Mouse (Mus musculus) c-Kit-negative CD71-positive TER-119-positive erythroid progenitor cells, embryonic 14.5 days (primary cell): Measurements from ENCODE around the gene Cwh43.

ENCODE experiments used
- DNase-seq: peaks from one replicate; pipeline ENCODE4 v3.0.0-alpha.2; 2013; ENCODE audit warnings: low read depth, low spot score

Cwh43 gene

DNA sequence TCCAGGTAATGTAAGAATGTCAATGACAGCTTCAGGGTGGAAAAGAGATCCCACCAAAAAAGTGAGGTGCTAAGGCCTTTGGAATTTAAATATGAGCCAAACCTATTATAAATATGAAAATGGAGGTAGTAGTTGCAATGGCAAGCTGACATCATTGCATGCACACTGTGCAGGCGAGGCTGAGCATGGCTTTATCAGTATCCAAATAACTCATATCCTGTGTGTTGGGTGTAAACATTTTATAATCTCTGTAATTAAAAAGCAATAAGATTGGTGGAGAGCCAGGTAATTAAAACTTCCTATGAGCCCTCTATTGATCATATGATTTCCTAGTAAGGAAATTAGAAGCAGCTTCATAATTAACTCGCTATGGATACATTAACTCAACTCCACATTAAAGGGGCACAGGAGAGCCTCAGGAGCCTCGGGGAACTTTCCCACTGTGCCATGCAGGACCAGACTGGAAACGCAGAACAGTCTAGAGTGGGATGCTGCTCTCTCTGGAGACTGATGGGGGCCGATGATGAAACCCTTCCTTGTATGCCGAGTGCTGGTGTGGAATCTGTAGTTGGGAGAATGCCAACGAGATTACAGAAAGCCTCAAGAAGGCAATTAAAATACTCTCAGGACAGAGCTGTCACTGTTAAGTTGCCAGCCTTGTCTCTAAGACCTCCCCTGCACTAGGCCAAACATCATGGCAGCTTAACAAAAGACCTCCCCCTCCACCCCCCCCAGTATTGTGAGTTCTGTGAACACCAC is 5.9 kb upstream of the Cwh43 start:
- no peak for DNase-seq

DNA sequence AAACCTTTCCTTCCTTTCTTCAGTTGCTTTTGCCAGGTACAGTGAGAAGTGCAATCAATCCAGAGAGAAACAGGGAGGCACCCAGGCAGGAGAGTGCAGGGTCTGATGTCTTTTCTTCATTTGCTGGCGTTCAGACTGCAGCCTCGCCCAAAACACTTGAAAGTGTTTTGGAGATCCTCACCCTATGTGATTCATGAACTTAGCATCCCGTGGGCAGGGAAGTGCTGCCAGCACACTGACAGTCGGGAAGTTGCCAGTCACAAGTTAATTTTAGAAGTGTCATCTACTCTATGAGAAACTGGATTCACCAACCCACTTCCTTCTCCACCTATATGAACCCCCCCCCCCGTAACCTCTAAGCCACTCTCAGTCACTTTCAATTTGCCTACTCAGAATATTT is 4.5 kb upstream of the Cwh43 start:
- no peak for DNase-seq

DNA sequence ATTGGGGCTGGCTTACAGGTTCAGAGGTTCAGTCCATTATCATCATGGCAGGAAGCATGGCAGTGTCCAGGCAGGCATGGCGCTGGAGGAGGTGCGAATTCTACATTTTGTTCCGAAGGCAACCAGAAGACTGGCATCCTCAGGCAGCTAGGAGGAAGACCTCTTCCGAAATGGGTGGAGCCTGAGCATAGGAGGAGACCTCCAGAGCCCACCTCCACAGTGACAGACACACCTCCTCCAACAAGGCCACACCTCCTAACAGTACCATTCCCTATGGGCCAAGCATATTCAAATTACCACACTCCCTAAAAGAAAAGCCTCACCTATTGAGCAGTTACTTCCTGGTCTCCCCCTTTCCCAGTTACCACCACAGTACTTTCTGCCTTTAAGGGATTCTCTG is 3.0 kb upstream of the Cwh43 start:
- no peak for DNase-seq

DNA sequence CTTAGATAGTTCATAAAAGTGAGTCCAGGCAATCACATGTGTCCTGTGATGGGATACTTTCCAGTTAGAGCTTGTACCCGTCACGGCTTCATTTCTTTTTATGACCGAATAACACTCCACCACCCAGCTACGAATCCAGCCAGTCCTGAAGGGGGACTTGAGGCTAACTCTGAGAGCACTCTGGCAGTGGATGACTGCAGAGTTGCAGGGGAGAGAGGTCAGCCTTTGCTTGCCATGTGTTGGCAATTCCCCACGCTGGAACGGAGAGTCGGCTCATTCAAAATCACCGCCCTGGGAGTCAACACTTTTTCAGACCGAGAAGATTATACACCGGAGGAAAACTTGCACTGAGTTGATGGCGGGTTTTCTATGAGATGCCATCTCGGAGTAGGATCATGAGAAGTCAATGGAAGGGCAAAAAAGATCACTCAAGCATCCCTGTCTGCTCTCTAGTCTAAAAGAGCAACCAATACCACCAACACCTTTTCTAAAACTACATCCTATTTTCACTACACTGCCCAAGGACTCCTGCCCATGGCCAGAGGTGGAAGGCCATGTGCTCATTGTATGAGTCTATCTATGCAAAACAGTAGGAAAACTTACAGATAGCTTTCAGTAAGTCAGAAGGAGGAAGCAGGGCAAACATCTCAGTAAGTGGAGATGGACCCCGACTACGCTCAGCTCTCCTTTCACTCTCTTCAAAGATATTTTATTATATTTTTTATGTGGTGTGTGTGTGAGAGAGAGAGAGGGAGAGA is 2.4 kb upstream of the Cwh43 start:
- DNase-seq, result no peak

DNA sequence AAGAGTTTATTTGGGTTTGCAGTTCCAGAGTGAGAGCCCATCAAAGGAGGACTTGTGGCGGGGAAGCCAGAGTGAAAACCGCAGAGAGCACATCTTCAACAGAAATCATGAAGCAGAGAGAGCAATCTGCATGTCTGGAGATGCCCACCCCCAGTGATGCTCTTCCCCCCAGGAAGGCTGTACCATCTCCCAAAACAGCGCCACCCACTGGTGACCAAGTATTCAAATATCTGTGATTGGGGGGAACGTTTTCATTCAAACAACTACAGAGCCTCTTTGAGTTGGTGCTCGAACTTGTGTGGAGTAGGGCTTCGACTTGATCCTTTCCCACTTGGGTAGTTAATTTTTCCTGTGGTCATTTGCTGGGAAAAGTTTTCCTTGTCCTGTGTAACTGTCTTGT is 1.1 kb upstream of the Cwh43 start:
- DNase-seq, result no peak

DNA sequence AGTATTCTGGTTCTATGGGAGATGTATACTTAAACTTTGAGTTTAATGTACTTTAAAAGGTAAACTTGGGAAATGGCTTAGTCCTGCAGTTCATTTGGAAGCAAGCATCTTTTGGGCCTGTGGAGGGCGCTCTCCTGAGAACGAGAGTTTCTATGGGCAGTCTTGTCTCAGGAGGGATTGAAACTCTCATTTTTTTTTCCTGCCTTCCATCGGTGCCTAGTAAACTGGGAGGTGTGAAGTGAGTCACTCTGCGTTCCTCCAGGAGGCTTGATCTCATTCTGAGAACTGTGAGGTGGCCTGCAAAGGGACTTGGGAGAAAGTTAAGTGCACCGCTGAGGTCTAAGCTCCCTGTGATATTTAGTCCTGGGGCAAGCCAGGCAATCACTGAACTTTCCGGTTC is 986 bp downstream of the Cwh43 start:
- no peak for DNase-seq

DNA sequence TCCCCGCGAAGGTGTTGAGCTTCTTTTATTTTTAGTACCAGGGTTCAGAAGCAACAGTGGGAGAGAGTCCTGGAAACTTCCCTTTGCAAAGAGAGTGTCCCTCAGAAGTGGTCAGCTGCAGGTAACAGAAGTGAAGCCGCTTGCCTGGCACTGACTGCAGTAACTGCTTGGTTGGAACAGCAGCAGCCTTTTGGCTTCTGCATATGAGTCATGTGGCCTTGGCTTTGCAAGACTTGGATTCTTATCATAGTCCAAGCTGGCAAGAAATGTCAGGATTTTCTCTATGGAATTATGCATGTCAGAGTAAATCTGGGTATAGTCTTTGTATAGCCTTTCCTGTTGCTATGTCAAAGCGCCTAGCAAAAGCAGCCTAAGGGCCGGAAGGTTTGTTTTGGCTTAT is 4.1 kb downstream of the Cwh43 start:
- DNase-seq, result no peak

DNA sequence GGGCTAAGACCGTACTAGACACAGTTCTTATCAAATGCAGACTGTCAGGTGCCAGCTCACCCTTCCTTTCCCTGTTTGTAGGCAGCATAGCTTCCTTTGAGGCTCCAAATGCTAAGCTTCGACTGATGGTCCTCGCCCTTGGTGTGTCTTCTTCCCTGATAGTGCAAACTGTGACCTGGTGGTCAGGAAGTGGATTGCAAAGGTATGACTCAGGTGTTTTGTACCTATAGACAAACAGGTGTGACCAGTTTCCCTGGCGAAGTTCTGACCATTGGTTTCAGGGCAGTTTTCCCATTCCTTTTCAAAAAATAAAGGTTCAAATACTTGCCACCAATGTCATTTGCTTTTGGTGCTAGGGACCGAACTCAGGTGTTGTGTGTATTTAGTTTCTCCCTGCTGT is 5.9 kb downstream of the Cwh43 start:
- no peak for DNase-seq

DNA sequence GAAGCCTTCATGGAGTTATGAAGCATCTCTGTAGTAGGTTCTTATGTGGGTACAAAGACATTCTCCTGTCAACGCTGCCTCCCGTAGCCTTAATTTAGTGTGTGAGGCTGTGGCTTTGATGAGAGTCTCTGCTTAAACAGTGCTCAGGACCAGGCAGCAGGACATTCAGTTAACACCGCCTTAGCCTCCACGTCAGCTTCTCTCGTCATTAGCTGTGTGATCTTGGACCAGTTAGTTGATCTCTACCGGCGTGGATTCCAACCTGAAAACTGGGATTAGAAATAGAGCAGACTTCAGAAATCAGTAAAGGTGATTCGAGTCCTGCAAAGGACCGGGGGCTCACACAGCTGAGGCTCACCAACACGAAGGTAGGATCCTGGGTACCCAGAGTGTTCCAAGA is 8.3 kb downstream of the Cwh43 start:
- DNase-seq, result no peak

DNA sequence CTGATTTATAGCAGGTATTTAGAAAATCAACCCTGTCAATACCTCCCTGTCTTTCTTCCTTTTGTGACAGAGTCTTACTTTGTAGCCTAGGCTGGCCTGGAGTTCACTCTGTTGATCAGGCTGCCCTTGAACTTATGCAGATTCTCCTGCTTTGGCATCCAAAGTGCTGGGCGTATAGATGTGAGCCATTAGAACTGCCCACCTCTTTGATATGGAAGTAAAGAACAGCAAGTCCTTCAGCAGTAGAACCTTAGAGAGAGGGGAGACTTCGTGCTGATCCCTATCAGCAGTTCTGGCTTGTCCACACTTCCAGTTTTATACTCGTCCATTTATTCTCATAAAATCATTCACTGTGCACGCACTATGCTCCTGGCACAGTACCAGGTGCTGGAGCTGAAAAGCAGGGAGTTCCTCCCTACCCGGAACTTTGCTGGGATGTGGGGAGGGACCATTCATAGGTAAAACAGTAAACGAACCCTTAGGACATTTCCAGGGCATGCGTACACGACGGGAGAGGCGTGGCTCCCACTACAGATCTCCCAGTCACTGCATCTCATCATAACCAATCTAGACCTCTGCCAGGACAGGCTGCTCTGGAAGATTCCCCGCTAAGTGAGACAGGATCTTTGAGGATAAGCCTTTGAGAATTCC is 13.3 kb downstream of the Cwh43 start:
- DNase-seq, result no peak

DNA sequence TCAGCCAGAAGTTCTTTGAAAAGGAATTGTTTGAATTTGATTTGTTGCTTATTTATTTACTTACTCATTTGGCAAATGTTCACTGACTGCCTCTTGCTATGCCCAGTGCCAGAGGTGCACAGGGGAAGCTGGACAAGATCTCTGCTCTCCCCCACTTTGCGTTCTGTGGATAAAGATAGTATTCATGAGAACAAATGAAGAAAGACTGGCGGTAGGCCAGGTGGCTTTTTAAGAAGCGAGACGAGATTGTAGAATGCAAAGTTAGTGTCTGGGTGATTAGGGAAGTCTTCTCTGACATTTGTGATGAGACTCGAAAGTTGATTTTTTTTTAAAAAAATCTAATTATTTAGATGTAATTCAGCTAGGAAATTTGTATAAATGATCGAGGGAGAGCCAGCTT is 20.9 kb downstream of the Cwh43 start:
- no peak for DNase-seq

DNA sequence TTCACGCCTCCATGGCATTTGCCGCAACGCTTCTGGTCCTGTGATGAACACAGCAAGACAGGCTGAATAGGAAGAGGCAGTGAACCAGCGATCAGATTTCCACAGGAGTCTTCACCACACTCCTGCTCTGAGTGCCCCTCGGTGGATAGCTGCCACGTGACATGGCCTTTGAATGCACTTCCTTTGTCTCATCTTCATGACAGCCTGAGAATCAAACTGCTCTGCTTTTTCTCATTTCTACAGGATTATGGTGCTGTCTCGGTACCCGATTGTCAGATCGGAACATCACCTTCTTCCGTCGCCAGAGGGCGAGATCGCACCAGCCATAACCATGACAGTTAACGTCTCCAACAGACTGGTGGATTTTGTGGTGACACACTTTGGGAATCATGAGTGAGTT is 25.7 kb downstream of the Cwh43 start:
- no peak for DNase-seq

DNA sequence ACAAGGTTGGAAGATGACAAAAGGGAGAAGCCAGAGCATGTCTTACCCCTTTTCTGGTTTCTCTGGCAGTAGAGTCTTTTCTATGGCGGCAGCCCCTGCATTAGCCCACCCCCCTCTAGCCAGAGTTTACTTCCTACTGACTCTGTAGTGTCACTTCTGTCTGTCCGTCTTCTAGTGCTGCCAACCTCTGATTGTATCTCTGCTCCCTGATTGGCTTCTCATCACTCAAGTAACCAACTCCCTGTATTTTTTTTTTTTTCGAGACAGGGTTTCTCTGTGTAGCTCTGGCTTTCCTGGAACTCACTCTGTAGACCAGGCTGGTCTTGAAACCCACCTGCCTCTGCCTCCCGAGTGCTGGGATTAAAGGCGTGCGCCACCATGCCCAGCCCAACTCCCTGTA is 26.9 kb downstream of the Cwh43 start:
- no peak for DNase-seq

DNA sequence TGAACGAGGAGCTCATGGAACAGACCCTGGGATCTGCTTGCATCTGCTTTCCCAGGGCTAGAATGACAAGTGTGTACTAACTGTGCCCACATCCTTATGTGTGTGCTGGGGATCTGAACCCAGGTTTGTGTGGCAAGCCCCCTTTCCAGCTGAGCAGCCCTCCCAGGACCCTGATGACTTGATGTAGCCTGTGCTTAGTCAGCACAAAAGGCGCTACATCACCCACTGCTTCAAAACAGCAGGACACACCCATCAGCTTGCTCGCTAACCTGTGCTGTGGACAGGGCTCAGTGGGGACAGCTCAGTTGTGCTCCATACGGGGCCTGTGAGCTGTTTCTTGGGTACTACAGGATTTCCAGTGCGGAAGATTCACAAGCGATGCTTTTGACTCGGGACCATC is 28.9 kb downstream of the Cwh43 start:
- DNase-seq, result no peak

DNA sequence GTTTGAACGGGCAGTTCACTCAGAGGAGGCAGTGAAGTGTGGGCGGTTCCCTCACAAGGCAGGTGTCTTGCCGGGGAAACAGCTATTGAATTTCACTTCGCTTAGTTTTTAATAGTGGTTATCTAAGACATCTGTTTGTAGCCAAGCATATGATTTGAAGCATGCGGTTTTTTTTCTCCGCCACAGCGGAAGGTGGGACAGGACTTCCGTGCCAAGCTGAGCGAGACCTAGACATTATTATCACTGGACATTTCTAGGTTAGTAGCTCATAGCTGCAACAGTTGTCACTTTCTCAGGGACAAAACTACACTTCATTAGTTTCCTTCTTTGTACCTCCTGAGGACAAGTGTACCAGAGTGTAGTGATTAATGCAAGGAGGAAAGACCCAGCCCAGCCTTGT is 36.3 kb downstream of the Cwh43 start:
- no peak for DNase-seq

DNA sequence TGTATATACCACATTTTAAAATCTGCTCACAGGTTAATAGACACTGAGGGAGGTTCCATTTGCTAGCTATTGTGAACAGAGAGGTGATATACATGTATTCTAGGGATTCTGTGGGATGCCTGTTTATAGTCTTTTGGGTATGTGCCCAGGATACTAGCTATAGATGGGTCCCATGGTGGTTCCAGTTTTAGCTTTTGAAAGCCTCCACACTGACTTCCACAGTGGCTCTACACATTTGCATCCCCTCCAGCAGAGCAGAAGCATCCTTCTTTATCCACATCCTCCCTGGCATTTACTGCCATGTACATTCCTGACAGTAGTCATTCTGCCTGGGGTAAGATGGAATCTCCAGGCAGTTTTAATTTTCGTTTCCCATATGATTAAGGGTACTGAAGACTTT is 44.4 kb downstream of the Cwh43 start:
- DNase-seq, result no peak

DNA sequence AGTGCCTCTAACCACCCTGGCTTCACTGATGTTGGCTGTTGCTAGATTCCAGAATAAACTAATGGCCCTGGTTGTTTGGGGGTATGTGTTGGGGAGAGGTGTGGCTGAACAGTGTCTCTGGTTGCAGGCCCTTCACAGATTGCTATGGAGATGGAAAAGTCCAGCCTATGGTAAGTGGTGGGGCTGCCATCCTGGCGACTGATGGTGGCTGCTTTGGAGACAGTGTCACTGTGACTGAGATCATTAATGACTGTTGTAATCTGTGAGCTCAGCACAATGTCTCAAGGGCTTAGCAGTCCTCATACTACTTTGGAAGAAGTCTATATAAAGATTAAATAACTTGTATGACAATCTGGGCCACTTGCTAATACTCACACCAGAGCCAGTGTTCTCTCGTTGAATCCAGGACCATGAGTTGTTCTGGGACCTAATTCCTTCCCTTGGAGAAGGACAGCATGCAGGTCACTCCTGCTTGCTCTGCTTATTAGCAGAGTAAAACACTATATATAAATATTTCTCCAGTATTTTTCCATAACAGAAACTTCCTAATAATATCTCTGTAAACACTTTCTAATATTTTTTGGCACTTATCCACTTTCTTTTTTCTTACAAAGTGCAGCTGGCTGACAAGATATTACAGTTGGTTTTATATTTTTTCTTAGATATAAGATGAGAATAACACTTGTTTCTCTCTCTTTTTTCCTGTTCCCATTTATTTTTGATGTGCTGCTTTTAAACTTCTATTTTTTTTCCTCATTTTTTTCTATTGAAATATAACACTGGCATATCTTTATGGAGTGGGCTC is 48.8 kb downstream of the Cwh43 start:
- no peak for DNase-seq

DNA sequence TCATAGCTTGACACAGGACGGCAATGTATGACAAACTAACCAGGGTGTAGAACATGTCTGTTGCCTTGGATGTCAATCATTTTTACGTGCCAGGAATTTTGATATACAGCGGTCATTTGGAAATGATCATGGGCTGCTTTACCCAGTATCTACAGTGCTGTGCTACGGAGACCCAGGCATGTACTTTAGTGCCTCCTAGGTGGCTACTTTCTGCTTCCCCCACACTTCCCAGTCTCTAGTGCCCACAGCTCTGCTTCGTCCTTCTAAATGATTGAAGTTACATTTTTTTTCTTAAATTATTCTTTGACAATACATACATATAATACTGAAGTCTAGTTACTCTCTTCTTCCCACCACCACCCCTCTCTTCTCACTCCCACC is 49.4 kb downstream of the Cwh43 start:
- no peak for DNase-seq

DNA sequence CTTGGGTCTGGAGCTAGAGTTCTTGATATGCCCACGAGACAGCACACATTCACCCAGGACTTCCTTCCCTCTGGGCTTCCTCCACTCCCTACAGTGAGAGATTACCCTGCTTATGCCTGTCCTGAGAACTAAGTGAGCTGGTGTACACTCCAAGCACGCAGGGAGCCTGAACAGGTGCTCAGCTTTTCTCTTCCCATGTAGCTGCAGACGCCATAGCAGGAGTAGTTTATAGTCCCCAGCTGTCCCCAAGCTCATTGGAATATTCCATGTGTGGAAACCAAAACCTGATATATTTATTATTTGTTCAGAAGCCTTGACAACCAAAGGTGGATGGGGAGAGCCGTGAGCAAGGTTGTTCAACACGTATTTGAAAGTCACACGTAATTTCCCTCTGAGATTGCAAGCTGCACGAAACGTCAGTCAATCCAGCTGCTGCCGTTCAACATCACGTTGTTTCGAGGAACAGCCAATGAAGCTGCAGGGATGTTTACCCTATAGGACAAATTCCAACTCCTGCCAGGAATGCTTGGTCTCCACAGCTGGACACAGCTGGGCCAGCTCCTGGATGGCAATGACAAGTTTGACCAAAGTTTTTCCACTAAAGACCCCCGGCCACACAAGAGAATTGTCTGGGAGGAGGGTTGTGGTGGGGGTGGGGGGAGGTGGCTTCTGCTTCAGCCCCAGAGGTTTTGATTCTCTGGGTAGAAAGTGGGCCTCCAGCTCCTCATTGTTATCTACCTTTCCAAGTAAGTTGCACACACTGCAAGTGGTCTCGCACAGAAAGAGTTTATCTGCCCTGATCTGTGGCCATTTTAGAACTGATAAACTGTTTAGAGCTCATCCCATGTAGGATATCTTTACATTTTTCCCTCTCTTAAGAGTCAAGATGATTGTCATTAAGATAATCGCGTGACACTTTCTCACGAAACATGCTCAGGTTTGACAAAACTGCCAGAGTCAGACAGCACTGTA is 62.9 kb downstream of the Cwh43 start:
- DNase-seq, result no peak

DNA sequence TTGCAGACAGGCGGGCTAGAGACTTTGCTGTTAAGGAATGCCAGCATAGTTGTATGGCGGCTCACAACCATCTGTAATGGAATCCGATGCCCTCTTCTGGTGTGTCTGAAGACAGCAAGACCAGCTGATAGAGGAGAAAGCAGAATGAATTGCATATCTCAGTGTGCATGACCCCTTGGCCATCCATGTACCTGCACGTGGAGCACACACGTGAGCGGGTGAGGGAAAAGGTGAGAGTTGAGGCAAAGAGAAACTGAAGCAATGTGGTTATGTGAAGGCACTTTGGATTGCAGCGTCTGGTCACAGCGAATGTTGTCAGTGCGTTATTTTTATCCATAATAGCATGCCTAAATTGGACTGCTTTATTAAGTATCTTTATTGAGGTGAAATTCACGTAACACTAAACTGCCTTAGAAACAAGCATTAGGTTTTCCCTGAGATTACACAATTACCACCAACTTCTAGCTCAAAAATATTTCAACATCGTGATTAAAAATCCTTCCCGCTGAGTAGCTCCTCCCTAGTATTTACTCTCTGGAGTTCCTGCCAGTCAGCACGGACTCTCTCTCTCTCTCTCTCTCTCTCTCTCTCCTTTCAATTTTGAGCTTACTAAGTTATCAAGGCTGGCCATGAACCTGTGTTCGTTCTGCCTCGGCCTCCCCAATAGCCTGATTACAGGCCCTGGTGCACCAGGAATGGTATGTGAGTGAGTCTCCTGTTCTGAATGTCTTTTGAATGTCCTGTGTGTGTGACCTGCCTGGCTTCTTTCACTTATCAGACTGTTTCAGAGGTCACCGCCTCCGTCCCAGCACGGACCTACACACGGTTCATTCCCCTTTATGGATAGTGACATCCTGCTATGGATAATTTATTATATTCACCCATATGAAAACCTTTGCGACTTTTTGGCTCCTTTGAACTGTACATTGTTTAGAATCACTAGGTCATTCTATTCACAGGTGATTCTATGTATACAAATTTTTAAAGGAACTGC is 68.8 kb downstream of the Cwh43 start:
- DNase-seq, result no peak
